Mouse (Mus musculus): ENCODE measurements at regions not wholly inside any gene's neighbourhood (a gene's known extent, or its start where the extent isn't known, plus 50 kb on each side); places are given as distances from the start of the nearest gene placed in this dataset.
A peak's percentile ranks its signal among the peaks of the same experiment; 100 is the strongest.

DNA sequence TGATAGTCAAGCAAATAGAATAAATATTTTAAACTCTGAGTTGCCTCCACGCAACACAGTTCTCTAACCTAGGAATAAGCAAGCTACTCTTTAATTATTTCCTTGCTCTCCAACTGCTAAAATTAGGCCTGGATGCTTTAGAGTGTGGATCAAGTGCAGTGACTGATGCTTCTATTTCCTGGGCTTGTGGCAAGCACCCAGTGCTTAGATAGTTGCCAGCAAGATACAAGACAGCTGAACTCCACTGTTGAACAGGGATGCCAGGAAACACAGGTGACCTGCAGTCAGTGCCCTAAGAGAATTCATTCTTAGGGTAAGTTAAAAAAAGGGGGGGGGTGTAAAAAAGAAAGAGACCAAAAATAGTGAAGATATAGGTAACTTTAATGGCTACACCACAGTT is 306.7 kb downstream of the Hlx start:
- no peak for TF ChIP-seq CTCF (IDR thresholded peaks at IDR 0.05; ENCODE audit: borderline replicate concordance, extremely low read depth, insufficient read depth, insufficient read length)
- TF ChIP-seq POLR2A (IDR thresholded peaks at IDR 0.05; ENCODE audit: borderline replicate concordance, extremely low read depth, insufficient read depth, insufficient read length, poor library complexity, severe bottlenecking): no peak
- no peak for DNase-seq (ENCODE audit: low read depth)

- TF ChIP-seq POLR2A (IDR thresholded peaks at IDR 0.05; ENCODE audit: borderline replicate concordance, extremely low read depth, insufficient read depth, insufficient read length, poor library complexity, severe bottlenecking) (no peak), CTCF (IDR thresholded peaks at IDR 0.05; ENCODE audit: borderline replicate concordance, extremely low read depth, insufficient read depth, insufficient read length) (no peak)
- peak; percentile 84 for DNase-seq (ENCODE audit: low read depth)
Observed at GRCm38 (mm10) chr1:184424035-184424434, 308.4 kb downstream of the Hlx start.

GRCm38 (mm10) chr1:184412596-184412995 is 319.8 kb downstream of the Hlx start:
- no peak for DNase-seq (ENCODE audit: low read depth)
- no peak for TF ChIP-seq POLR2A (IDR thresholded peaks at IDR 0.05; ENCODE audit: borderline replicate concordance, extremely low read depth, insufficient read depth, insufficient read length, poor library complexity, severe bottlenecking)
- TF ChIP-seq CTCF (IDR thresholded peaks at IDR 0.05; ENCODE audit: borderline replicate concordance, extremely low read depth, insufficient read depth, insufficient read length): no peak

GRCm38 (mm10) chr1:184411066-184411465 is 321.4 kb downstream of the Hlx start:
- DNase-seq (ENCODE audit: low read depth): no peak
- TF ChIP-seq CTCF (IDR thresholded peaks at IDR 0.05; ENCODE audit: borderline replicate concordance, extremely low read depth, insufficient read depth, insufficient read length): no peak
- TF ChIP-seq POLR2A (IDR thresholded peaks at IDR 0.05; ENCODE audit: borderline replicate concordance, extremely low read depth, insufficient read depth, insufficient read length, poor library complexity, severe bottlenecking): no peak

GRCm38 (mm10) chr1:184409986-184410385 is 322.4 kb downstream of the Hlx start:
- TF ChIP-seq POLR2A (IDR thresholded peaks at IDR 0.05; ENCODE audit: borderline replicate concordance, extremely low read depth, insufficient read depth, insufficient read length, poor library complexity, severe bottlenecking) (no peak), CTCF (IDR thresholded peaks at IDR 0.05; ENCODE audit: borderline replicate concordance, extremely low read depth, insufficient read depth, insufficient read length) (no peak)
- DNase-seq (ENCODE audit: low read depth): no peak

GRCm38 (mm10) chr1:184402985-184403384 is 329.4 kb downstream of the Hlx start:
- TF ChIP-seq POLR2A (IDR thresholded peaks at IDR 0.05; ENCODE audit: borderline replicate concordance, extremely low read depth, insufficient read depth, insufficient read length, poor library complexity, severe bottlenecking): no peak
- TF ChIP-seq CTCF (IDR thresholded peaks at IDR 0.05; ENCODE audit: borderline replicate concordance, extremely low read depth, insufficient read depth, insufficient read length): no peak
- DNase-seq (ENCODE audit: low read depth): no peak

- TF ChIP-seq POLR2A (IDR thresholded peaks at IDR 0.05; ENCODE audit: borderline replicate concordance, extremely low read depth, insufficient read depth, insufficient read length, poor library complexity, severe bottlenecking) (no peak), CTCF (IDR thresholded peaks at IDR 0.05; ENCODE audit: borderline replicate concordance, extremely low read depth, insufficient read depth, insufficient read length) (peak; percentile 77)
- DNase-seq (ENCODE audit: low read depth): peak; percentile 46
Observed at GRCm38 (mm10) chr1:184395215-184395614, 337.2 kb downstream of the Hlx start.

GRCm38 (mm10) chr1:184394559-184395194 is 337.7 kb downstream of the Hlx start:
- TF ChIP-seq CTCF (IDR thresholded peaks at IDR 0.05; ENCODE audit: borderline replicate concordance, extremely low read depth, insufficient read depth, insufficient read length): no peak
- no peak for TF ChIP-seq POLR2A (IDR thresholded peaks at IDR 0.05; ENCODE audit: borderline replicate concordance, extremely low read depth, insufficient read depth, insufficient read length, poor library complexity, severe bottlenecking)
- peak; percentile 5 for DNase-seq (ENCODE audit: low read depth)

- no peak for DNase-seq (ENCODE audit: low read depth)
- TF ChIP-seq CTCF (IDR thresholded peaks at IDR 0.05; ENCODE audit: borderline replicate concordance, extremely low read depth, insufficient read depth, insufficient read length) (no peak), POLR2A (IDR thresholded peaks at IDR 0.05; ENCODE audit: borderline replicate concordance, extremely low read depth, insufficient read depth, insufficient read length, poor library complexity, severe bottlenecking) (no peak)
Observed at GRCm38 (mm10) chr1:184384088-184384823, 348.2 kb downstream of the Hlx start.

- no peak for DNase-seq (ENCODE audit: low read depth)
- TF ChIP-seq POLR2A (IDR thresholded peaks at IDR 0.05; ENCODE audit: borderline replicate concordance, extremely low read depth, insufficient read depth, insufficient read length, poor library complexity, severe bottlenecking) (no peak), CTCF (IDR thresholded peaks at IDR 0.05; ENCODE audit: borderline replicate concordance, extremely low read depth, insufficient read depth, insufficient read length) (no peak)
Observed at GRCm38 (mm10) chr1:184378665-184379064, 344.6 kb upstream of the 1700056E22Rik start.

DNA sequence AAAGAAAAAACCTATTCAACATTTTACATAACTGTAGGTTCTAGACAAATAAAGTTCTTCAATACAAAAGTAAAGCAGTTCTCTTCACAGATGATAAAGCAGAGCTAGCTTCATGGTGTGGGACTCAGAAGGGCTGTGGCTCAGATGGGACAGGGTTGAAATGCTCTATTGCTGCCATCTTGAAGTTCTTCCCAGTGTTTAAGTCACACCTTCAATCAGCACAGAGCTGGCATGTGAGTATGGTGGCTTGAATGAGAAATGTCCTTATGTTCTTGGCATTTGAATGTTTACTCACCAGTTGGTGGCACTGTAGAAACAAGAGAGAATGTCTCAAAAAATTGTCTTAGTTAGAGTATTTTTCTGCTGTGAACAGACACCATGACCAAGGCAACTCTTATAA is 330.9 kb upstream of the 1700056E22Rik start:
- TF ChIP-seq POLR2A (IDR thresholded peaks at IDR 0.05; ENCODE audit: borderline replicate concordance, extremely low read depth, insufficient read depth, insufficient read length, poor library complexity, severe bottlenecking): no peak
- no peak for TF ChIP-seq CTCF (IDR thresholded peaks at IDR 0.05; ENCODE audit: borderline replicate concordance, extremely low read depth, insufficient read depth, insufficient read length)
- DNase-seq (ENCODE audit: low read depth): peak; percentile 34

DNA sequence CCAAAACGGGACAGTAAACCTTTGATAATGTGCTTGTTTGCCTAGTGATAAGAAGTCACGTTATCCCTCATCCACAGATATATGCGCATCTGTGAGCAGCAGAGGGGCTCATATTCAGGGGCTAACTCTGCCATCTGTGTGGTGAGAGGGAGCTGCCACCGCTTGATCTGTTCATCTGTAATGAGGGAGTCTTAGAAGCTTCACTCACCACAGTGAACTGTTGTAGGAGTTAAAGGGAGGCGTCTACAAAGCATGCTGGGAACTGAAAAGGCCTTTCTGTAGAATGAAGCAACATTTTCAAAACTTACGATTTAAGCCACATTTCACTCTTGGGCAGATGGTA is 324.1 kb upstream of the 1700056E22Rik start:
- peak; percentile 53 for DNase-seq (ENCODE audit: low read depth)

More for the DNA sequence above, 324.1 kb upstream of the 1700056E22Rik start:
- no peak for TF ChIP-seq CTCF (IDR thresholded peaks at IDR 0.05; ENCODE audit: borderline replicate concordance, extremely low read depth, insufficient read depth, insufficient read length)
- no peak for TF ChIP-seq POLR2A (IDR thresholded peaks at IDR 0.05; ENCODE audit: borderline replicate concordance, extremely low read depth, insufficient read depth, insufficient read length, poor library complexity, severe bottlenecking)

All from brain, embryonic 14.5 days (tissue).